Mouse (Mus musculus): ENCODE data around the gene Edil3.
A peak's percentile ranks its signal among the peaks of the same experiment; 100 is the strongest.

The Edil3 gene

GRCm38 (mm10) chr13:89286696-89287305 lies 465.5 kb downstream of the Edil3 start:
- DNase-seq: no peak

GRCm38 (mm10) chr13:89288201-89288600 lies 466.9 kb downstream of the Edil3 start:
- DNase-seq: no peak

- no peak for DNase-seq
Measured at GRCm38 (mm10) chr13:89321155-89321554, 499.9 kb downstream of the Edil3 start.

- no peak for DNase-seq
Measured at GRCm38 (mm10) chr13:89324282-89324681, 503.0 kb downstream of the Edil3 start.

- no peak for DNase-seq
Measured at GRCm38 (mm10) chr13:89334494-89334893, 513.2 kb downstream of the Edil3 start.

- no peak for DNase-seq
Measured at GRCm38 (mm10) chr13:89335908-89336579, 514.8 kb downstream of the Edil3 start.

GRCm38 (mm10) chr13:89339055-89339454 lies 517.8 kb downstream of the Edil3 start:
- DNase-seq: no peak

GRCm38 (mm10) chr13:89339776-89340175 lies 518.5 kb downstream of the Edil3 start:
- DNase-seq: no peak

GRCm38 (mm10) chr13:89355234-89355633 lies 534.0 kb downstream of the Edil3 start:
- peak; percentile 33 for DNase-seq

- DNase-seq: no peak
Measured at GRCm38 (mm10) chr13:89358407-89358806, 537.1 kb downstream of the Edil3 start.

GRCm38 (mm10) chr13:89362274-89362673 lies 541.0 kb downstream of the Edil3 start:
- no peak for DNase-seq

- no peak for DNase-seq
Measured at GRCm38 (mm10) chr13:89371253-89371652, 550.0 kb downstream of the Edil3 start.

- no peak for DNase-seq
Measured at GRCm38 (mm10) chr13:89371656-89372240, 550.5 kb downstream of the Edil3 start.
